ENCODE assay signal across 8 mouse cellular contexts in the genomic region with DNA sequence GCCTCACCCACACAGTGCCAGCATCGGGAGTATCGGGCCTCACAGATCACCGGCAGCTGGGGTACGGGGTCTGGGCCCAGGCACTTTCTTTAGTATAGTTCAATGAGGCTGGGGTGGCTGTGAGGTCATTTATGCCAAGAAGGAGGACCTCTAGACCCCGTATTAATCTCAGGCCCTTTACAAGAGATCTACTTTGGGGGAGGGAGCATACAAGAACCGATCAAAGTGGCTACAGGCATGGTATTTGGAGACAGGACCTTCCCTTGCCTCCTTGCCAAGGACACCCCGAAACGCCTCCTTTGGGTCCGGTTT. TPM values are rescaled to one million over a fixed set of nuclear protein-coding genes. Genes with fewer than 3 reads are reported as not detected.
A peak's percentile ranks its signal among the peaks of the same experiment; 100 is the strongest.
DNase-seq lines count a peak whose midpoint lies in the region; ATAC-seq and TF ChIP-seq lines count a peak whose summit lies in the region.

No protein-coding gene starts in this region.

- TF ChIP-seq EP300 in ES-Bruce4 (IDR thresholded peaks at IDR 0.05; ENCODE audit: insufficient read depth, low read depth, low read length) = no peak

- no peak for DNase-seq in heart, postnatal 25 days (ENCODE audit: low spot score)
- DNase-seq in frontal cortex, postnatal 14 days (ENCODE audit: low spot score in 2 of 2) = no peak
- DNase-seq in gastrocnemius, postnatal 4 days (ENCODE audit: low spot score in 2 of 2) = no peak
- no peak for DNase-seq in gastrocnemius, postnatal 36 days

- H3K36me3 ChIP-seq in heart, embryonic 15.5 days = no peaks in the 10 kb centered on the region
- H3K36me3 ChIP-seq in ES-Bruce4 (ENCODE audit: control insufficient read depth, insufficient read depth, low read length, poor library complexity, severe bottlenecking) = no peaks in the 10 kb centered on the region
- H3K36me3 ChIP-seq in forebrain, embryonic 16.5 days (ENCODE audit: control insufficient read depth, insufficient read depth) = no peaks in the 10 kb centered on the region
- no peaks in the 10 kb centered on the region for H3K36me3 ChIP-seq in liver, embryonic 16.5 days (ENCODE audit: control insufficient read depth, insufficient read depth)

- under 1% methylated on average over 9 of the region's 9 CpGs for WGBS in heart, embryonic 15.5 days
- under 1% methylated on average over 9 of the region's 9 CpGs for WGBS in forebrain, embryonic 16.5 days
- WGBS in liver, embryonic 16.5 days (ENCODE audit: insufficient replicate concordance) = under 1% methylated on average over 9 of the region's 9 CpGs

- no peaks in the 10 kb centered on the region for H3K9me3 ChIP-seq in heart, embryonic 15.5 days (replicated peaks)
- H3K9me3 ChIP-seq in ES-Bruce4 (replicated peaks; ENCODE audit: control insufficient read depth, insufficient read depth, low read length, poor library complexity, severe bottlenecking) = no peaks in the 10 kb centered on the region
- no peaks in the 10 kb centered on the region for H3K9me3 ChIP-seq in forebrain, embryonic 16.5 days (ENCODE audit: control insufficient read depth, low read length)
- H3K9me3 ChIP-seq in liver, embryonic 16.5 days (replicated peaks; ENCODE audit: control insufficient read depth, low read length) = no peaks in the 10 kb centered on the region

- H3K27ac ChIP-seq in heart, embryonic 15.5 days = peak overlapping the region; percentile 99
- H3K27ac ChIP-seq in ES-Bruce4 (ENCODE audit: insufficient read depth, low read length) = peak overlapping the region; percentile 39
- peak overlapping the region; percentile 100 for H3K27ac ChIP-seq in forebrain, embryonic 16.5 days (ENCODE audit: low read length)
- peak overlapping the region; percentile 91 for H3K27ac ChIP-seq in liver, embryonic 16.5 days (ENCODE audit: low read length)

- no peaks in the 10 kb centered on the region for H3K27me3 ChIP-seq in heart, embryonic 15.5 days
- H3K27me3 ChIP-seq in ES-Bruce4 (ENCODE audit: control insufficient read depth, insufficient read depth, low read length, poor library complexity, severe bottlenecking) = 0 out of 2 replicates have a peak, but pooled peaks cover 1% of the 10 kb centered on the region
- no peaks in the 10 kb centered on the region for H3K27me3 ChIP-seq in forebrain, embryonic 16.5 days (replicated peaks; ENCODE audit: control insufficient read depth, insufficient read depth, low read length)
- peaks cover 84% of the 10 kb centered on the region for H3K27me3 ChIP-seq in liver, embryonic 16.5 days (ENCODE audit: control insufficient read depth, insufficient read depth, low read depth, low read length)

- H3K4me3 ChIP-seq in heart, embryonic 15.5 days = peak overlapping the region; percentile 95
- peak overlapping the region; percentile 69 for H3K4me3 ChIP-seq in ES-Bruce4 (ENCODE audit: low read depth, low read length)
- H3K4me3 ChIP-seq in forebrain, embryonic 16.5 days (replicated peaks; ENCODE audit: low read length) = peak overlapping the region; percentile 59
- H3K4me3 ChIP-seq in liver, embryonic 16.5 days (ENCODE audit: low read depth, low read length) = peak overlapping the region; percentile 66

- H3K4me2 ChIP-seq in heart, embryonic 15.5 days = peak overlapping the region; percentile 89
- peak overlapping the region; percentile 92 for H3K4me2 ChIP-seq in forebrain, embryonic 16.5 days (ENCODE audit: low read length)
- H3K4me2 ChIP-seq in liver, embryonic 16.5 days (ENCODE audit: low read depth, low read length) = peak overlapping the region; percentile 68

- TF ChIP-seq CTCF in ES-Bruce4 (IDR thresholded peaks at IDR 0.05; ENCODE audit: low read depth, low read length) = no peak

- peak overlapping the region; percentile 96 for H3K9ac ChIP-seq in heart, embryonic 15.5 days
- H3K9ac ChIP-seq in ES-Bruce4 (ENCODE audit: low read depth, poor library complexity, severe bottlenecking) = peak overlapping the region; percentile 73
- H3K9ac ChIP-seq in forebrain, embryonic 16.5 days (replicated peaks; ENCODE audit: low read depth, low read length) = peak overlapping the region; percentile 100
- H3K9ac ChIP-seq in liver, embryonic 16.5 days (ENCODE audit: low read depth, low read length) = peak overlapping the region; percentile 63

- peaks cover 27% of the 10 kb centered on the region for H3K4me1 ChIP-seq in heart, embryonic 15.5 days (replicated peaks)
- peaks cover 4% of the 10 kb centered on the region for H3K4me1 ChIP-seq in ES-Bruce4 (ENCODE audit: control insufficient read depth, insufficient read depth, low read length)
- peaks cover 41% of the 10 kb centered on the region for H3K4me1 ChIP-seq in forebrain, embryonic 16.5 days (replicated peaks; ENCODE audit: control insufficient read depth, insufficient read depth, low read length)
- H3K4me1 ChIP-seq in liver, embryonic 16.5 days (ENCODE audit: control insufficient read depth, low read depth, low read length) = peaks cover 12% of the 10 kb centered on the region

- intact Hi-C loops in heart, postnatal 25 days (cut with DNase I) = loop anchor here (2.0 to 5.0 kb wide), 3 partner anchors 19 to 110 kb away; a partner anchor contains a TSS
- intact Hi-C loops in gastrocnemius, postnatal 36 days (cut with DNase I) = loop anchor here (5.0 kb wide), 1 partner anchor 55 kb away; no protein-coding TSS in a partner anchor

- TF ChIP-seq POLR2A in ES-Bruce4 (IDR thresholded peaks at IDR 0.05; ENCODE audit: insufficient read depth, low read length) = no peak

- no peak for ATAC-seq in heart, embryonic 15.5 days (replicated peaks; ENCODE audit: insufficient number of reproducible peaks, insufficient read depth, low FRiP score, low read depth)
- ATAC-seq in forebrain, embryonic 16.5 days = no peak
- no peak for ATAC-seq in liver, embryonic 16.5 days (ENCODE audit: low read depth)

RNA-seq across cellular contexts. Expression of a gene that starts 4.5 kb away (rescaled TPM):
- 17.1 and 24.2 TPM in 2 replicates for polyA plus RNA-seq in heart, embryonic 15.5 days (2015; fragmentation: Nextera tagmentation; extraction: Ambion mirVana)
- total RNA-seq in heart, postnatal 25 days (2021) = 10 to 100 TPM; 50.5 to 59.1 TPM
- polyA plus RNA-seq in ES-Bruce4 (2011; ENCODE audit: insufficient read depth, insufficient read length, low read depth, missing spikeins) = 13.9 and 20.2 TPM in 2 replicates
- polyA plus RNA-seq in forebrain, embryonic 16.5 days (2015; fragmentation: Nextera tagmentation; extraction: Ambion mirVana) = 34.8 and 40.4 TPM in 2 replicates
- polyA plus RNA-seq in liver, embryonic 16.5 days (2015; fragmentation: Nextera tagmentation; extraction: Ambion mirVana) = 2.6 and 3.4 TPM in 2 replicates
- 10 to 100 TPM; 82.2 TPM for total RNA-seq in gastrocnemius, postnatal 4 days (2021)
- total RNA-seq in gastrocnemius, postnatal 36 days (2021) = 10 to 100 TPM; 27.1 to 27.6 TPM

Comparison
In these comparisons a context has a peak if more than half of its experiments do, and no peak if none do; other contexts are left out.
1. H3K27ac ChIP-seq: peak in every context shown above with its lines; median percentile 100 in forebrain, embryonic 16.5 days; 99 in heart, embryonic 15.5 days; 91 in liver, embryonic 16.5 days; 39 in ES-Bruce4.